Mouse (Mus musculus) splenic B cell, adult 2 months (primary cell): ENCODE results near the gene Fam185a.

Experiments
- DNase-seq: peaks from one replicate; pipeline ENCODE4 v3.0.0-alpha.2; 2011; ENCODE audit warnings: low read depth, low spot score
- H3K27me3 ChIP-seq: 2 replicates; pipeline ENCODE4 v1.6.1; 2012; ENCODE audit warnings: mild to moderate bottlenecking, low read length, moderate library complexity, mixed read lengths; ENCODE audit not compliant: control insufficient read depth, poor library complexity, insufficient read depth, severe bottlenecking
- H3K36me3 ChIP-seq: 2 replicates; pipeline ENCODE4 v1.6.1; 2012; ENCODE audit warnings: mild to moderate bottlenecking, low read length, moderate library complexity, mixed read lengths; ENCODE audit not compliant: control insufficient read depth, poor library complexity, insufficient read depth, severe bottlenecking

Gene Fam185a

GRCm38 (mm10) chr5:21424614-21425602 lies at the start of gene Fam185a, which contains the start of gene Ccdc146:
Fam185a (plus strand) TSS chr5:21424958.
Ccdc146 (minus strand) TSS chr5:21424677.
- H3K27me3 ChIP-seq, result no peaks in the 10 kb centered on the region
- no peaks in the 10 kb centered on the region for H3K36me3 ChIP-seq
- DNase-seq, result peak; percentile 97

- DNase-seq, result no peak
- H3K36me3 ChIP-seq, result no peaks in the 10 kb centered on the region
Observed at GRCm38 (mm10) chr5:21376935-21377334, 47.8 kb upstream of the Fam185a start.

GRCm38 (mm10) chr5:21378397-21378796 lies 46.4 kb upstream of the Fam185a start:
- Histone ChIP-seq H3K36me3 (no peaks in the 10 kb centered on the region), H3K27me3 (no peaks in the 10 kb centered on the region)
- DNase-seq, result no peak

More at GRCm38 (mm10) chr5:21376935-21377334, 47.8 kb upstream of the Fam185a start:
- no peaks in the 10 kb centered on the region for H3K27me3 ChIP-seq

GRCm38 (mm10) chr5:21381986-21382385 lies 42.8 kb upstream of the Fam185a start:
- no peak for DNase-seq

GRCm38 (mm10) chr5:21382678-21383077 lies 42.1 kb upstream of the Fam185a start:
- Histone ChIP-seq H3K27me3 (no peaks in the 10 kb centered on the region), H3K36me3 (no peaks in the 10 kb centered on the region)
- no peak for DNase-seq

More at GRCm38 (mm10) chr5:21381986-21382385, 42.8 kb upstream of the Fam185a start:
- Histone ChIP-seq H3K36me3 (no peaks in the 10 kb centered on the region), H3K27me3 (no peaks in the 10 kb centered on the region)

- DNase-seq, result no peak
- Histone ChIP-seq H3K27me3 (no peaks in the 10 kb centered on the region), H3K36me3 (no peaks in the 10 kb centered on the region)
Observed at GRCm38 (mm10) chr5:21383392-21384251, 41.1 kb upstream of the Fam185a start.

GRCm38 (mm10) chr5:21384252-21384960 lies 40.4 kb upstream of the Fam185a start:
- no peak for DNase-seq
- Histone ChIP-seq H3K27me3 (no peaks in the 10 kb centered on the region), H3K36me3 (no peaks in the 10 kb centered on the region)

GRCm38 (mm10) chr5:21384976-21385375 lies 39.8 kb upstream of the Fam185a start:
- peak; percentile 48 for DNase-seq
- Histone ChIP-seq H3K36me3 (no peaks in the 10 kb centered on the region), H3K27me3 (no peaks in the 10 kb centered on the region)

GRCm38 (mm10) chr5:21386432-21386831 lies 38.3 kb upstream of the Fam185a start:
- H3K27me3 ChIP-seq, result no peaks in the 10 kb centered on the region
- no peaks in the 10 kb centered on the region for H3K36me3 ChIP-seq
- peak; percentile 72 for DNase-seq

GRCm38 (mm10) chr5:21387340-21387739 lies 37.4 kb upstream of the Fam185a start:
- DNase-seq, result no peak
- Histone ChIP-seq H3K36me3 (no peaks in the 10 kb centered on the region), H3K27me3 (no peaks in the 10 kb centered on the region)

GRCm38 (mm10) chr5:21388855-21389254 lies 35.9 kb upstream of the Fam185a start:
- no peak for DNase-seq
- H3K36me3 ChIP-seq, result no peaks in the 10 kb centered on the region

GRCm38 (mm10) chr5:21391616-21392384 lies 33.0 kb upstream of the Fam185a start:
- no peak for DNase-seq
- no peaks in the 10 kb centered on the region for H3K36me3 ChIP-seq
- H3K27me3 ChIP-seq, result no peaks in the 10 kb centered on the region

More at GRCm38 (mm10) chr5:21388855-21389254, 35.9 kb upstream of the Fam185a start:
- H3K27me3 ChIP-seq, result no peaks in the 10 kb centered on the region

- no peak for DNase-seq
- H3K36me3 ChIP-seq, result no peaks in the 10 kb centered on the region
Observed at GRCm38 (mm10) chr5:21394562-21394961, 30.2 kb upstream of the Fam185a start.

More at GRCm38 (mm10) chr5:21394562-21394961, 30.2 kb upstream of the Fam185a start:
- no peaks in the 10 kb centered on the region for H3K27me3 ChIP-seq
